Mouse (Mus musculus): ENCODE measurements at regions not wholly inside any gene's neighbourhood (a gene's known extent, or its start where the extent isn't known, plus 50 kb on each side); places are given as distances from the start of the nearest gene placed in this dataset.
"Not testable (repeated sequence)": the region's sequence is repeated elsewhere in the genome, so short reads cannot be mapped to it uniquely, and the experiment has no call there.

GRCm38 (mm10) chr7:137671156-137671555 lies 233.7 kb downstream of the Glrx3 start:
- Histone ChIP-seq H3K4me1 (replicated peaks; ENCODE audit: control insufficient read depth, insufficient read depth, low read length) (no peaks in the 10 kb centered on the region), H3K4me2 (ENCODE audit: low read length) (no peak overlapping the region), H3K9me3 (ENCODE audit: control insufficient read depth, low read length) (no peaks in the 10 kb centered on the region), H3K27ac (ENCODE audit: low read depth) (no peak overlapping the region), H3K9ac (ENCODE audit: low read length) (no peak overlapping the region), H3K27me3 (replicated peaks; ENCODE audit: control insufficient read depth, insufficient read depth, low read length) (no peaks in the 10 kb centered on the region), H3K4me3 (ENCODE audit: low read depth, low read length) (no peak overlapping the region), H3K36me3 (ENCODE audit: control insufficient read depth, insufficient read depth, low read length) (no peaks in the 10 kb centered on the region)
- WGBS: 55% methylated on average over 4 of the region's 4 CpGs
- ATAC-seq (replicated peaks; ENCODE audit: low FRiP score, low TSS enrichment, low read depth) (no peak), DNase-seq (ENCODE audit: low spot score) (peak; percentile 67)

GRCm38 (mm10) chr7:137674596-137674995 lies 237.2 kb downstream of the Glrx3 start:
- ATAC-seq (replicated peaks; ENCODE audit: low FRiP score, low TSS enrichment, low read depth) (no peak), DNase-seq (ENCODE audit: low spot score) (peak; percentile 25)
- no peak overlapping the region for H3K4me3 ChIP-seq (ENCODE audit: low read depth, low read length)
- H3K9ac ChIP-seq (ENCODE audit: low read length): no peak overlapping the region
- no peaks in the 10 kb centered on the region for H3K4me1 ChIP-seq (replicated peaks; ENCODE audit: control insufficient read depth, insufficient read depth, low read length)
- H3K9me3 ChIP-seq (ENCODE audit: control insufficient read depth, low read length): no peaks in the 10 kb centered on the region
- H3K4me2 ChIP-seq (ENCODE audit: low read length): no peak overlapping the region
- H3K27me3 ChIP-seq (replicated peaks; ENCODE audit: control insufficient read depth, insufficient read depth, low read length): no peaks in the 10 kb centered on the region
- no peak overlapping the region for H3K27ac ChIP-seq (ENCODE audit: low read depth)
- WGBS: 81% methylated on average over 1 of the region's 1 CpGs
- H3K36me3 ChIP-seq (ENCODE audit: control insufficient read depth, insufficient read depth, low read length): no peaks in the 10 kb centered on the region

- H3K4me3 ChIP-seq (ENCODE audit: low read depth, low read length): no peak overlapping the region
- no peak overlapping the region for H3K27ac ChIP-seq (ENCODE audit: low read depth)
- H3K36me3 ChIP-seq (ENCODE audit: control insufficient read depth, insufficient read depth, low read length): no peaks in the 10 kb centered on the region
- no peak overlapping the region for H3K4me2 ChIP-seq (ENCODE audit: low read length)
- H3K4me1 ChIP-seq (replicated peaks; ENCODE audit: control insufficient read depth, insufficient read depth, low read length): no peaks in the 10 kb centered on the region
- no peaks in the 10 kb centered on the region for H3K27me3 ChIP-seq (replicated peaks; ENCODE audit: control insufficient read depth, insufficient read depth, low read length)
- 83% methylated on average over 5 of the region's 5 CpGs for WGBS
- no peak overlapping the region for H3K9ac ChIP-seq (ENCODE audit: low read length)
- no peak for ATAC-seq (replicated peaks; ENCODE audit: low FRiP score, low TSS enrichment, low read depth)
- H3K9me3 ChIP-seq (ENCODE audit: control insufficient read depth, low read length): no peaks in the 10 kb centered on the region
- DNase-seq (ENCODE audit: low spot score): peak; percentile 25
Measured at GRCm38 (mm10) chr7:137675381-137675780, 238.0 kb downstream of the Glrx3 start.

GRCm38 (mm10) chr7:137684826-137685225 lies 247.4 kb downstream of the Glrx3 start:
- H3K9me3 ChIP-seq (ENCODE audit: control insufficient read depth, low read length): no peaks in the 10 kb centered on the region
- WGBS: 62% methylated on average over 6 of the region's 6 CpGs
- no peak overlapping the region for H3K27ac ChIP-seq (ENCODE audit: low read depth)
- DNase-seq (ENCODE audit: low spot score) (peak; percentile 9), ATAC-seq (replicated peaks; ENCODE audit: low FRiP score, low TSS enrichment, low read depth) (no peak)
- no peaks in the 10 kb centered on the region for H3K36me3 ChIP-seq (ENCODE audit: control insufficient read depth, insufficient read depth, low read length)
- H3K27me3 ChIP-seq (replicated peaks; ENCODE audit: control insufficient read depth, insufficient read depth, low read length): no peaks in the 10 kb centered on the region
- no peak overlapping the region for H3K4me3 ChIP-seq (ENCODE audit: low read depth, low read length)
- H3K4me1 ChIP-seq (replicated peaks; ENCODE audit: control insufficient read depth, insufficient read depth, low read length): 0 out of 2 replicates have a peak, but pooled peaks cover 5% of the 10 kb centered on the region
- H3K9ac ChIP-seq (ENCODE audit: low read length): no peak overlapping the region
- H3K4me2 ChIP-seq (ENCODE audit: low read length): no peak overlapping the region

- Histone ChIP-seq H3K9ac (ENCODE audit: low read length) (no peak overlapping the region), H3K36me3 (ENCODE audit: control insufficient read depth, insufficient read depth, low read length) (no peaks in the 10 kb centered on the region), H3K9me3 (ENCODE audit: control insufficient read depth, low read length) (no peaks in the 10 kb centered on the region), H3K4me3 (ENCODE audit: low read depth, low read length) (no peak overlapping the region), H3K4me1 (replicated peaks; ENCODE audit: control insufficient read depth, insufficient read depth, low read length) (0 out of 2 replicates have a peak, but pooled peaks cover 5% of the 10 kb centered on the region), H3K27ac (ENCODE audit: low read depth) (no peak overlapping the region), H3K27me3 (replicated peaks; ENCODE audit: control insufficient read depth, insufficient read depth, low read length) (no peaks in the 10 kb centered on the region), H3K4me2 (ENCODE audit: low read length) (no peak overlapping the region)
- no peak for ATAC-seq (replicated peaks; ENCODE audit: low FRiP score, low TSS enrichment, low read depth)
- DNase-seq (ENCODE audit: low spot score): peak; percentile 44
- 33% methylated on average over 6 of the region's 6 CpGs for WGBS
Measured at GRCm38 (mm10) chr7:137685320-137685719, 247.9 kb downstream of the Glrx3 start.

GRCm38 (mm10) chr7:137696831-137697230 lies 259.4 kb downstream of the Glrx3 start:
- no peak overlapping the region for H3K4me3 ChIP-seq (ENCODE audit: low read depth, low read length)
- no peaks in the 10 kb centered on the region for H3K9me3 ChIP-seq (ENCODE audit: control insufficient read depth, low read length)
- ATAC-seq (replicated peaks; ENCODE audit: low FRiP score, low TSS enrichment, low read depth): no peak
- no peak overlapping the region for H3K9ac ChIP-seq (ENCODE audit: low read length)
- no peaks in the 10 kb centered on the region for H3K27me3 ChIP-seq (replicated peaks; ENCODE audit: control insufficient read depth, insufficient read depth, low read length)
- no peaks in the 10 kb centered on the region for H3K36me3 ChIP-seq (ENCODE audit: control insufficient read depth, insufficient read depth, low read length)
- H3K27ac ChIP-seq (ENCODE audit: low read depth): no peak overlapping the region
- WGBS: 79% methylated on average over 5 of the region's 5 CpGs
- no peak for DNase-seq (ENCODE audit: low spot score)
- H3K4me1 ChIP-seq (replicated peaks; ENCODE audit: control insufficient read depth, insufficient read depth, low read length): no peaks in the 10 kb centered on the region
- no peak overlapping the region for H3K4me2 ChIP-seq (ENCODE audit: low read length)

- not testable (repeated sequence) for H3K9me3 ChIP-seq (ENCODE audit: control insufficient read depth, low read length); H3K27me3 ChIP-seq (replicated peaks; ENCODE audit: control insufficient read depth, insufficient read depth, low read length); H3K4me3 ChIP-seq (ENCODE audit: low read depth, low read length); DNase-seq (ENCODE audit: low spot score); H3K36me3 ChIP-seq (ENCODE audit: control insufficient read depth, insufficient read depth, low read length); H3K9ac ChIP-seq (ENCODE audit: low read length); H3K27ac ChIP-seq (ENCODE audit: low read depth); H3K4me2 ChIP-seq (ENCODE audit: low read length); H3K4me1 ChIP-seq (replicated peaks; ENCODE audit: control insufficient read depth, insufficient read depth, low read length)
- 39% methylated on average over 6 of the region's 6 CpGs for WGBS
- peak; percentile 85 for ATAC-seq (replicated peaks; ENCODE audit: low FRiP score, low TSS enrichment, low read depth)
Measured at GRCm38 (mm10) chr7:137698501-137698900, 261.1 kb downstream of the Glrx3 start.

- Histone ChIP-seq H3K4me2 (ENCODE audit: low read length) (no peak overlapping the region), H3K27me3 (replicated peaks; ENCODE audit: control insufficient read depth, insufficient read depth, low read length) (no peaks in the 10 kb centered on the region), H3K4me1 (replicated peaks; ENCODE audit: control insufficient read depth, insufficient read depth, low read length) (peaks cover 3% of the 10 kb centered on the region; the same call in 1 of the 2 replicates), H3K9me3 (ENCODE audit: control insufficient read depth, low read length) (no peaks in the 10 kb centered on the region), H3K36me3 (ENCODE audit: control insufficient read depth, insufficient read depth, low read length) (no peaks in the 10 kb centered on the region), H3K4me3 (ENCODE audit: low read depth, low read length) (no peak overlapping the region), H3K9ac (ENCODE audit: low read length) (no peak overlapping the region), H3K27ac (ENCODE audit: low read depth) (no peak overlapping the region)
- WGBS: 50% methylated on average over 9 of the region's 9 CpGs
- DNase-seq (ENCODE audit: low spot score) (no peak), ATAC-seq (replicated peaks; ENCODE audit: low FRiP score, low TSS enrichment, low read depth) (no peak)
Measured at GRCm38 (mm10) chr7:137712862-137713261, 275.4 kb downstream of the Glrx3 start.

GRCm38 (mm10) chr7:137713856-137714255 lies 276.4 kb downstream of the Glrx3 start:
- peaks cover 3% of the 10 kb centered on the region; the same call in 1 of the 2 replicates for H3K4me1 ChIP-seq (replicated peaks; ENCODE audit: control insufficient read depth, insufficient read depth, low read length)
- no peak for DNase-seq (ENCODE audit: low spot score)
- ATAC-seq (replicated peaks; ENCODE audit: low FRiP score, low TSS enrichment, low read depth): no peak
- WGBS: 68% methylated on average over 3 of the region's 3 CpGs
- H3K27ac ChIP-seq (ENCODE audit: low read depth): no peak overlapping the region
- no peaks in the 10 kb centered on the region for H3K36me3 ChIP-seq (ENCODE audit: control insufficient read depth, insufficient read depth, low read length)
- no peaks in the 10 kb centered on the region for H3K27me3 ChIP-seq (replicated peaks; ENCODE audit: control insufficient read depth, insufficient read depth, low read length)
- no peaks in the 10 kb centered on the region for H3K9me3 ChIP-seq (ENCODE audit: control insufficient read depth, low read length)
- no peak overlapping the region for H3K4me3 ChIP-seq (ENCODE audit: low read depth, low read length)
- no peak overlapping the region for H3K9ac ChIP-seq (ENCODE audit: low read length)
- no peak overlapping the region for H3K4me2 ChIP-seq (ENCODE audit: low read length)

Measured in intestine, embryonic 14.5 days (tissue).